Mouse (Mus musculus) thymus, postnatal 14 days (tissue): Measurements from ENCODE around the gene Timd2.
"Not testable (repeated sequence)": the region's sequence is repeated elsewhere in the genome, so short reads cannot be mapped to it uniquely, and the experiment has no call there.

ENCODE experiments used
- DNase-seq: peaks from one replicate; pipeline ENCODE4 v3.0.0; 2021

Timd2 gene

GRCm38 (mm10) chr11:46706664-46707356 is at the start of gene Timd2:
TSS of gene Timd2 (minus strand) at chr11:46707061.
- DNase-seq = no peak

- not testable (repeated sequence) for DNase-seq
These were observed 48.9 kb upstream of the Timd2 start for GRCm38 (mm10) chr11:46755714-46756113.

- DNase-seq = no peak
These were observed 47.8 kb upstream of the Timd2 start for GRCm38 (mm10) chr11:46754669-46755068.

GRCm38 (mm10) chr11:46753662-46754061 is 46.8 kb upstream of the Timd2 start:
- no peak for DNase-seq

- no peak for DNase-seq
These were observed 41.1 kb upstream of the Timd2 start for GRCm38 (mm10) chr11:46747996-46748395.

GRCm38 (mm10) chr11:46741716-46742115 is 34.9 kb upstream of the Timd2 start:
- no peak for DNase-seq

- DNase-seq = no peak
These were observed 34.0 kb upstream of the Timd2 start for GRCm38 (mm10) chr11:46740886-46741285.

GRCm38 (mm10) chr11:46739501-46739900 is 32.6 kb upstream of the Timd2 start:
- no peak for DNase-seq

- not testable (repeated sequence) for DNase-seq
These were observed 28.2 kb upstream of the Timd2 start, which contains the start of gene Havcr1 for GRCm38 (mm10) chr11:46735076-46735475. TSS of gene Havcr1 (plus strand) at chr11:46735080.

GRCm38 (mm10) chr11:46734617-46735016 is 27.8 kb upstream of the Timd2 start:
- no peak for DNase-seq

GRCm38 (mm10) chr11:46733242-46733789 is 26.5 kb upstream of the Timd2 start:
- peak; percentile 12 for DNase-seq

GRCm38 (mm10) chr11:46731541-46732070 is 24.7 kb upstream of the Timd2 start:
- no peak for DNase-seq

GRCm38 (mm10) chr11:46698830-46699229 is 8.0 kb downstream of the Timd2 start:
- DNase-seq = no peak

GRCm38 (mm10) chr11:46698278-46698655 is 8.6 kb downstream of the Timd2 start:
- DNase-seq = no peak

- no peak for DNase-seq
These were observed 9.2 kb downstream of the Timd2 start for GRCm38 (mm10) chr11:46697433-46698277.

GRCm38 (mm10) chr11:46695849-46696248 is 11.0 kb downstream of the Timd2 start:
- DNase-seq = not testable (repeated sequence)

GRCm38 (mm10) chr11:46690136-46690535 is 16.7 kb downstream of the Timd2 start:
- no peak for DNase-seq

GRCm38 (mm10) chr11:46683723-46684122 is 23.1 kb downstream of the Timd2 start:
- DNase-seq = no peak

- DNase-seq = no peak
These were observed 24.0 kb downstream of the Timd2 start for GRCm38 (mm10) chr11:46682842-46683241.

- DNase-seq = no peak
These were observed 38.9 kb downstream of the Timd2 start for GRCm38 (mm10) chr11:46667938-46668337.

GRCm38 (mm10) chr11:46667105-46667504 is 39.8 kb downstream of the Timd2 start:
- no peak for DNase-seq

- peak; percentile 24 for DNase-seq
These were observed 41.0 kb downstream of the Timd2 start for GRCm38 (mm10) chr11:46665599-46666522.
